Mouse (Mus musculus) neural tube, embryonic 13.5 days (tissue): ENCODE results near the gene Slc46a3. TPM values are rescaled to one million over a fixed set of nuclear protein-coding genes. Genes with fewer than 3 reads are reported as not detected.

Experiments used
- ATAC-seq: fragments of 200-750 bp; cut with Nextera tagmentation; 2 replicates; pipeline ENCODE4 v1.8.0; 2017; ENCODE audit warnings: low read depth, mild to moderate bottlenecking, moderate TSS enrichment, moderate library complexity
- H3K27ac ChIP-seq: fragments of 300-500 bp; sonication (generic); replicated peaks from 2 replicates; pipeline ENCODE4 v1.5.1; 2015; ENCODE audit warnings: moderate library complexity, mild to moderate bottlenecking, inconsistent platforms
- H3K27me3 ChIP-seq: fragments of 300-500 bp; sonication (generic); 2 replicates; pipeline ENCODE4 v1.6.1; 2015; ENCODE audit warnings: mild to moderate bottlenecking, inconsistent platforms
- H3K36me3 ChIP-seq: fragments of 300-500 bp; sonication (generic); 2 replicates; pipeline ENCODE4 v1.6.1; 2015; ENCODE audit warnings: mild to moderate bottlenecking, inconsistent platforms
- H3K4me1 ChIP-seq: fragments of 300-500 bp; sonication (generic); replicated peaks from 2 replicates; pipeline ENCODE4 v1.6.1; 2015; ENCODE audit warnings: inconsistent platforms
- H3K4me2 ChIP-seq: fragments of 300-500 bp; sonication (generic); 2 replicates; pipeline ENCODE4 v1.6.1; 2015; ENCODE audit warnings: inconsistent platforms, mild to moderate bottlenecking, moderate library complexity
- H3K4me3 ChIP-seq: fragments of 300-500 bp; sonication (generic); 2 replicates; pipeline ENCODE4 v1.5.1; 2015; ENCODE audit warnings: mild to moderate bottlenecking, inconsistent platforms
- H3K9ac ChIP-seq: fragments of 300-500 bp; sonication (generic); 2 replicates; pipeline ENCODE4 v1.6.1; 2015; ENCODE audit warnings: moderate library complexity, mild to moderate bottlenecking, inconsistent platforms
- H3K9me3 ChIP-seq: fragments of 300-500 bp; sonication (generic); 2 replicates; pipeline ENCODE4 v1.6.1; 2016; ENCODE audit warnings: inconsistent platforms
- WGBS: fragments of 180-500 bp; shearing (Covaris S2); methylation state at CpG from one replicate; pipeline ENCODE4 v1.1.7; 2015; 5-methylcytosine and 5-hydroxymethylcytosine counted together
- polyA plus RNA-seq: library from polyadenylated mRNA; unstranded; fragments of >200 nt; fragmentation: Nextera tagmentation; extraction: Ambion mirVana; gene quantifications from 2 replicates; pipeline ENCODE4 v1.2.1, GENCODE M21; 2015

Gene Slc46a3
- polyA plus RNA-seq: 5.3 and 5.9 TPM in 2 replicates

DNA sequence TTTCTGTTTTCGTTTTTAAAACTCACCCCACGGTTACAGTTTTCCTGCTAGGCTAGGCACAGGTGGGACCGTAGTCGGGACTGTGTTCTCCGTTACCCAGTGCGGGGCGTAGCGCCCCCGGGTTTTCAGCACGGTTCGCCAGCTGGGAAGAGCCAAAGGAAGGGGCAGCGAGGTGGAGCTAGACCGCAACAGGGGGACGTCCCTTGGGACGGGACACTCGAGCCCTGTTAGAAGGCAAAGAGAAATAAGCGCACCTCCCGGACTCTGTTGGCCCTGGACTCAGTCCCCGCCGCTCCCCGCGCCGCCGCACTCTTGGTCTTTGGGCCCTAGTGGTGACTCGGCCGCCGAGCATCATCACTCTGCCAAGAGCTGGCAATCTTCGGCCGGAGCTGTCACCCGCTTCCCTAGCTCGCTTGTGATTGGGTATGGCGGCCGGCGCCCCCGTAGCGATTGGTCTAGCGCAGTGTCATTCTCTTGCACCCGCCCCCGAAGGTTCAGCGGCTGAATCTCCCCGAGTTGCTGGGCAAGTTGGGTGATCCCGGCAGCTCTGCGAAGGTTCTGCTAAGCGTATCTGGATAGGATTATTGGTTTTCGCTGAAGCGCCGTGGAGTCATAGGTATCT lies at the start of gene Slc46a3:
Gene Slc46a3, minus strand, starts transcription at position 361 of the 622 bp plus-strand sequence.
- peak within 1 kb of the TSS; percentile 61 for H3K4me3 ChIP-seq
- WGBS: under 1% methylated on average over 47 of the region's 47 CpGs
- peak; percentile 99 for ATAC-seq
- H3K27ac ChIP-seq: no peak within 1 kb of the TSS
- H3K9me3 ChIP-seq: no peaks in the 10 kb centered on the region
- no peaks in the 10 kb centered on the region for H3K36me3 ChIP-seq
- H3K4me1 ChIP-seq: peaks cover 24% of the 10 kb centered on the region
- peaks cover 22% of the 10 kb centered on the region for H3K27me3 ChIP-seq
- H3K4me2 ChIP-seq: peak within 1 kb of the TSS; percentile 72
- H3K9ac ChIP-seq: peak within 1 kb of the TSS; percentile 71

- H3K27ac ChIP-seq: no peak overlapping the region
- no peaks in the 10 kb centered on the region for H3K36me3 ChIP-seq
- 75% methylated on average over 5 of the region's 5 CpGs for WGBS
- H3K9ac ChIP-seq: no peak overlapping the region
- no peak overlapping the region for H3K4me2 ChIP-seq
- peaks cover 9% of the 10 kb centered on the region; the same call in 1 of the 2 replicates for H3K9me3 ChIP-seq
- H3K4me3 ChIP-seq: no peak overlapping the region
- no peak for ATAC-seq
- no peaks in the 10 kb centered on the region for H3K27me3 ChIP-seq
- no peaks in the 10 kb centered on the region for H3K4me1 ChIP-seq
Observed at GRCm38 (mm10) chr5:147939226-147939625, 44.6 kb upstream of the Slc46a3 start.

GRCm38 (mm10) chr5:147935096-147935495 lies 40.5 kb upstream of the Slc46a3 start:
- no peak overlapping the region for H3K27ac ChIP-seq
- H3K9me3 ChIP-seq: peaks cover 3% of the 10 kb centered on the region; the same call in 1 of the 2 replicates
- no peaks in the 10 kb centered on the region for H3K27me3 ChIP-seq
- no peaks in the 10 kb centered on the region for H3K36me3 ChIP-seq
- H3K4me3 ChIP-seq: no peak overlapping the region
- no peak overlapping the region for H3K9ac ChIP-seq
- no peak overlapping the region for H3K4me2 ChIP-seq
- 87% methylated on average over 13 of the region's 13 CpGs for WGBS
- no peak for ATAC-seq
- no peaks in the 10 kb centered on the region for H3K4me1 ChIP-seq

GRCm38 (mm10) chr5:147928668-147929497 lies 34.3 kb upstream of the Slc46a3 start:
- H3K4me2 ChIP-seq: no peak overlapping the region
- WGBS: 82% methylated on average over 7 of the region's 7 CpGs
- H3K36me3 ChIP-seq: no peaks in the 10 kb centered on the region
- H3K9me3 ChIP-seq: no peaks in the 10 kb centered on the region
- no peaks in the 10 kb centered on the region for H3K27me3 ChIP-seq
- no peaks in the 10 kb centered on the region for H3K4me1 ChIP-seq
- no peak overlapping the region for H3K4me3 ChIP-seq
- no peak overlapping the region for H3K9ac ChIP-seq
- no peak overlapping the region for H3K27ac ChIP-seq
- ATAC-seq: no peak

GRCm38 (mm10) chr5:147925935-147926604 lies 31.5 kb upstream of the Slc46a3 start:
- Histone ChIP-seq H3K4me1 (no peaks in the 10 kb centered on the region), H3K9me3 (no peaks in the 10 kb centered on the region), H3K27me3 (no peaks in the 10 kb centered on the region), H3K27ac (no peak overlapping the region), H3K4me2 (no peak overlapping the region), H3K36me3 (no peaks in the 10 kb centered on the region), H3K9ac (no peak overlapping the region), H3K4me3 (no peak overlapping the region)
- 70% methylated on average over 15 of the region's 15 CpGs for WGBS
- no peak for ATAC-seq

DNA sequence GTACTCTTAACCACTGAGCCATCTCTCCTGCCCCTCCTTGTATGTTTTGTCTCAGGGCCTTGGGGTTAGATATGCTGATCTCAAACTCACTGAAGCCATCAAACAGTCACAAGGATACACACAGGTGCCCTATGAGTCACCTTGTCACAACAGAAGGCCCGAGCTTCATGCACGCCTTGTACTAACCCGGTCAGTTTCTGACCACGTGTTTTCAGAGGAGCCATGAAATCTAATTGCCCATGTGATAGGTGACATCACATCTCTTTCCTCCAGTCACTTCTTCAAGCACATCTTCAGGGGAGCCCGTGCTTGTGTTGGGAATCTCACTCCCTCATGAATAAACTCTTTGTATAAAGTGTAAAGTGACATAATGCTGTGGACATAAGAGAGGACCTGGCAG lies 30.0 kb upstream of the Slc46a3 start:
- no peak for ATAC-seq

GRCm38 (mm10) chr5:147918044-147918846 lies 23.6 kb upstream of the Slc46a3 start:
- Histone ChIP-seq H3K9ac (no peak overlapping the region), H3K9me3 (no peaks in the 10 kb centered on the region), H3K4me2 (no peak overlapping the region), H3K27ac (no peak overlapping the region), H3K27me3 (no peaks in the 10 kb centered on the region), H3K36me3 (no peaks in the 10 kb centered on the region), H3K4me1 (no peaks in the 10 kb centered on the region), H3K4me3 (no peak overlapping the region)
- 83% methylated on average over 17 of the region's 17 CpGs for WGBS
- no peak for ATAC-seq

More for the DNA sequence above, 30.0 kb upstream of the Slc46a3 start:
- WGBS: 84% methylated on average over 5 of the region's 5 CpGs
- H3K4me1 ChIP-seq: no peaks in the 10 kb centered on the region
- no peaks in the 10 kb centered on the region for H3K36me3 ChIP-seq
- no peaks in the 10 kb centered on the region for H3K9me3 ChIP-seq
- no peak overlapping the region for H3K27ac ChIP-seq
- no peaks in the 10 kb centered on the region for H3K27me3 ChIP-seq
- no peak overlapping the region for H3K9ac ChIP-seq
- no peak overlapping the region for H3K4me3 ChIP-seq
- no peak overlapping the region for H3K4me2 ChIP-seq

DNA sequence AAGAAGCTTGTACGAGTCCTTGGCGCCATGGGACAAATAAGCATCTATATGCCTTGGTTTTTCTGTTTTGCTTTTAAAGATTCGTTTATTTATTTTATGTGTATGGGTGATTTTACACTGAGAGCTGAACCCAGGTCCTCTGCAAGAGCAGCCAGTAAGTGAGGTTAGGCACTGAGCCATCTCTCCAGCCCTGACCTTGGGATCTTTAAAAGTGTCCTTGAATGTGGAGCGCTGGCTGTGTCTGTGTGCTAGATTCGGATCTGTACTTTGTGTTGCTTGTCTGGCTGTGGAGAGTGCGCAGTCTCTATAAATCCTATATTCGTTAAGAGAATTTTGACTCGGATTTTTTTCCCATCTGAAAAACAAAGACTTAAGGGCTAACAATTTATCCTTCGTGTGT lies 21.6 kb upstream of the Slc46a3 start:
- no peaks in the 10 kb centered on the region for H3K27me3 ChIP-seq
- no peak for ATAC-seq
- no peak overlapping the region for H3K4me2 ChIP-seq
- H3K4me1 ChIP-seq: no peaks in the 10 kb centered on the region
- H3K36me3 ChIP-seq: no peaks in the 10 kb centered on the region
- H3K9me3 ChIP-seq: no peaks in the 10 kb centered on the region
- 87% methylated on average over 9 of the region's 9 CpGs for WGBS
- H3K27ac ChIP-seq: no peak overlapping the region
- no peak overlapping the region for H3K4me3 ChIP-seq
- no peak overlapping the region for H3K9ac ChIP-seq

- no peaks in the 10 kb centered on the region for H3K9me3 ChIP-seq
- WGBS: 59% methylated on average over 6 of the region's 6 CpGs
- no peak overlapping the region for H3K9ac ChIP-seq
- no peak overlapping the region for H3K4me2 ChIP-seq
- no peaks in the 10 kb centered on the region for H3K4me1 ChIP-seq
- no peak for ATAC-seq
- H3K4me3 ChIP-seq: no peak overlapping the region
- no peaks in the 10 kb centered on the region for H3K27me3 ChIP-seq
- H3K27ac ChIP-seq: no peak overlapping the region
- H3K36me3 ChIP-seq: no peaks in the 10 kb centered on the region
Observed at GRCm38 (mm10) chr5:147915038-147915566, 20.5 kb upstream of the Slc46a3 start.

GRCm38 (mm10) chr5:147913241-147913842 lies 18.7 kb upstream of the Slc46a3 start:
- no peak overlapping the region for H3K27ac ChIP-seq
- WGBS: 40% methylated on average over 14 of the region's 14 CpGs
- H3K9ac ChIP-seq: no peak overlapping the region
- no peaks in the 10 kb centered on the region for H3K9me3 ChIP-seq
- H3K4me3 ChIP-seq: no peak overlapping the region
- H3K4me2 ChIP-seq: no peak overlapping the region
- no peaks in the 10 kb centered on the region for H3K36me3 ChIP-seq
- no peaks in the 10 kb centered on the region for H3K4me1 ChIP-seq
- ATAC-seq: no peak
- H3K27me3 ChIP-seq: no peaks in the 10 kb centered on the region

GRCm38 (mm10) chr5:147911744-147912143 lies 17.1 kb upstream of the Slc46a3 start:
- Histone ChIP-seq H3K27me3 (no peaks in the 10 kb centered on the region), H3K4me1 (no peaks in the 10 kb centered on the region), H3K9me3 (no peaks in the 10 kb centered on the region), H3K4me2 (no peak overlapping the region), H3K36me3 (no peaks in the 10 kb centered on the region), H3K9ac (no peak overlapping the region), H3K27ac (no peak overlapping the region), H3K4me3 (no peak overlapping the region)
- ATAC-seq: no peak
- WGBS: 89% methylated on average over 5 of the region's 5 CpGs
